Mouse (Mus musculus): ENCODE results near the gene Klhl7. TPM values are rescaled to one million over a fixed set of nuclear protein-coding genes. Genes with fewer than 3 reads are reported as not detected.

Klhl7 gene
- polyA plus RNA-seq, 1 experiment from 2014 or later: 46.4 TPM

GRCm38 (mm10) chr5:24182296-24182734, 81.9 kb downstream of the Klhl7 start:
- Histone ChIP-seq H3K27me3 (ENCODE audit: control insufficient read depth, insufficient read depth, low read length) (no peaks in the 10 kb centered on the region), H3K27ac (ENCODE audit: low read depth, low read length) (no peak overlapping the region), H3K36me3 (ENCODE audit: control insufficient read depth, insufficient read depth, low read length) (peaks cover 43% of the 10 kb centered on the region), H3K9me3 (ENCODE audit: control insufficient read depth, low read length) (peaks cover 4% of the 10 kb centered on the region; the same call in 1 of the 2 replicates), H3K4me3 (ENCODE audit: low read length) (no peak overlapping the region), H3K4me1 (ENCODE audit: control insufficient read depth, insufficient read depth, low read length) (no peaks in the 10 kb centered on the region), H3K9ac (ENCODE audit: low read depth, low read length) (no peak overlapping the region), H3K4me2 (replicated peaks; ENCODE audit: low read depth, low read length) (no peak overlapping the region)
- ATAC-seq (ENCODE audit: low FRiP score, low TSS enrichment): no peak
- 95% methylated on average over 9 of the region's 9 CpGs for WGBS

- Histone ChIP-seq H3K36me3 (ENCODE audit: control insufficient read depth, insufficient read depth, low read length) (peaks cover 41% of the 10 kb centered on the region), H3K4me1 (ENCODE audit: control insufficient read depth, insufficient read depth, low read length) (no peaks in the 10 kb centered on the region), H3K4me3 (ENCODE audit: low read length) (no peak overlapping the region), H3K27ac (ENCODE audit: low read depth, low read length) (no peak overlapping the region), H3K9ac (ENCODE audit: low read depth, low read length) (no peak overlapping the region), H3K9me3 (ENCODE audit: control insufficient read depth, low read length) (peaks cover 4% of the 10 kb centered on the region; the same call in 1 of the 2 replicates), H3K27me3 (ENCODE audit: control insufficient read depth, insufficient read depth, low read length) (no peaks in the 10 kb centered on the region), H3K4me2 (replicated peaks; ENCODE audit: low read depth, low read length) (no peak overlapping the region)
- 93% methylated on average over 6 of the region's 6 CpGs for WGBS
- no peak for ATAC-seq (ENCODE audit: low FRiP score, low TSS enrichment)
Measured at GRCm38 (mm10) chr5:24183096-24183495, 82.7 kb downstream of the Klhl7 start.

GRCm38 (mm10) chr5:24184011-24184410, 83.6 kb downstream of the Klhl7 start:
- Histone ChIP-seq H3K36me3 (ENCODE audit: control insufficient read depth, insufficient read depth, low read length) (peaks cover 40% of the 10 kb centered on the region), H3K27ac (ENCODE audit: low read depth, low read length) (no peak overlapping the region), H3K9ac (ENCODE audit: low read depth, low read length) (no peak overlapping the region), H3K9me3 (ENCODE audit: control insufficient read depth, low read length) (peaks cover 4% of the 10 kb centered on the region; the same call in 1 of the 2 replicates), H3K4me3 (ENCODE audit: low read length) (no peak overlapping the region), H3K27me3 (ENCODE audit: control insufficient read depth, insufficient read depth, low read length) (no peaks in the 10 kb centered on the region), H3K4me1 (ENCODE audit: control insufficient read depth, insufficient read depth, low read length) (no peaks in the 10 kb centered on the region), H3K4me2 (replicated peaks; ENCODE audit: low read depth, low read length) (no peak overlapping the region)
- WGBS: 90% methylated on average over 5 of the region's 5 CpGs
- ATAC-seq (ENCODE audit: low FRiP score, low TSS enrichment): no peak

GRCm38 (mm10) chr5:24188476-24188875, 88.1 kb downstream of the Klhl7 start:
- H3K9me3 ChIP-seq (ENCODE audit: control insufficient read depth, low read length): peaks cover 4% of the 10 kb centered on the region; the same call in 1 of the 2 replicates
- ATAC-seq (ENCODE audit: low FRiP score, low TSS enrichment): no peak
- no peaks in the 10 kb centered on the region for H3K4me1 ChIP-seq (ENCODE audit: control insufficient read depth, insufficient read depth, low read length)
- no peak overlapping the region for H3K4me2 ChIP-seq (replicated peaks; ENCODE audit: low read depth, low read length)
- H3K27ac ChIP-seq (ENCODE audit: low read depth, low read length): no peak overlapping the region
- H3K36me3 ChIP-seq (ENCODE audit: control insufficient read depth, insufficient read depth, low read length): peaks cover 8% of the 10 kb centered on the region
- H3K4me3 ChIP-seq (ENCODE audit: low read length): no peak overlapping the region
- no peaks in the 10 kb centered on the region for H3K27me3 ChIP-seq (ENCODE audit: control insufficient read depth, insufficient read depth, low read length)
- WGBS: 81% methylated on average over 4 of the region's 4 CpGs
- no peak overlapping the region for H3K9ac ChIP-seq (ENCODE audit: low read depth, low read length)

GRCm38 (mm10) chr5:24191821-24192220, 91.4 kb downstream of the Klhl7 start:
- WGBS: 87% methylated on average over 2 of the region's 2 CpGs
- ATAC-seq (ENCODE audit: low FRiP score, low TSS enrichment): no peak
- no peaks in the 10 kb centered on the region for H3K4me1 ChIP-seq (ENCODE audit: control insufficient read depth, insufficient read depth, low read length)
- H3K9me3 ChIP-seq (ENCODE audit: control insufficient read depth, low read length): no peaks in the 10 kb centered on the region
- no peaks in the 10 kb centered on the region for H3K27me3 ChIP-seq (ENCODE audit: control insufficient read depth, insufficient read depth, low read length)
- no peak overlapping the region for H3K4me2 ChIP-seq (replicated peaks; ENCODE audit: low read depth, low read length)
- no peak overlapping the region for H3K4me3 ChIP-seq (ENCODE audit: low read length)
- no peaks in the 10 kb centered on the region for H3K36me3 ChIP-seq (ENCODE audit: control insufficient read depth, insufficient read depth, low read length)
- H3K27ac ChIP-seq (ENCODE audit: low read depth, low read length): no peak overlapping the region
- no peak overlapping the region for H3K9ac ChIP-seq (ENCODE audit: low read depth, low read length)

- WGBS: 93% methylated on average over 4 of the region's 4 CpGs
- H3K4me2 ChIP-seq (replicated peaks; ENCODE audit: low read depth, low read length): no peak overlapping the region
- H3K27ac ChIP-seq (ENCODE audit: low read depth, low read length): no peak overlapping the region
- no peaks in the 10 kb centered on the region for H3K4me1 ChIP-seq (ENCODE audit: control insufficient read depth, insufficient read depth, low read length)
- H3K27me3 ChIP-seq (ENCODE audit: control insufficient read depth, insufficient read depth, low read length): no peaks in the 10 kb centered on the region
- no peak overlapping the region for H3K9ac ChIP-seq (ENCODE audit: low read depth, low read length)
- no peak overlapping the region for H3K4me3 ChIP-seq (ENCODE audit: low read length)
- no peaks in the 10 kb centered on the region for H3K9me3 ChIP-seq (ENCODE audit: control insufficient read depth, low read length)
- no peaks in the 10 kb centered on the region for H3K36me3 ChIP-seq (ENCODE audit: control insufficient read depth, insufficient read depth, low read length)
- no peak for ATAC-seq (ENCODE audit: low FRiP score, low TSS enrichment)
Measured at GRCm38 (mm10) chr5:24201006-24201405, 100.6 kb downstream of the Klhl7 start.

GRCm38 (mm10) chr5:24202492-24202891, 102.1 kb downstream of the Klhl7 start:
- no peak overlapping the region for H3K9ac ChIP-seq (ENCODE audit: low read depth, low read length)
- no peaks in the 10 kb centered on the region for H3K36me3 ChIP-seq (ENCODE audit: control insufficient read depth, insufficient read depth, low read length)
- H3K4me2 ChIP-seq (replicated peaks; ENCODE audit: low read depth, low read length): no peak overlapping the region
- no peak overlapping the region for H3K27ac ChIP-seq (ENCODE audit: low read depth, low read length)
- WGBS: 88% methylated on average over 5 of the region's 5 CpGs
- no peaks in the 10 kb centered on the region for H3K4me1 ChIP-seq (ENCODE audit: control insufficient read depth, insufficient read depth, low read length)
- no peaks in the 10 kb centered on the region for H3K27me3 ChIP-seq (ENCODE audit: control insufficient read depth, insufficient read depth, low read length)
- no peak for ATAC-seq (ENCODE audit: low FRiP score, low TSS enrichment)
- H3K4me3 ChIP-seq (ENCODE audit: low read length): no peak overlapping the region
- no peaks in the 10 kb centered on the region for H3K9me3 ChIP-seq (ENCODE audit: control insufficient read depth, low read length)

- ATAC-seq (ENCODE audit: low FRiP score, low TSS enrichment): no peak
- WGBS: 77% methylated on average over 5 of the region's 5 CpGs
- no peaks in the 10 kb centered on the region for H3K9me3 ChIP-seq (ENCODE audit: control insufficient read depth, low read length)
- no peaks in the 10 kb centered on the region for H3K4me1 ChIP-seq (ENCODE audit: control insufficient read depth, insufficient read depth, low read length)
- no peaks in the 10 kb centered on the region for H3K27me3 ChIP-seq (ENCODE audit: control insufficient read depth, insufficient read depth, low read length)
- no peak overlapping the region for H3K27ac ChIP-seq (ENCODE audit: low read depth, low read length)
- H3K9ac ChIP-seq (ENCODE audit: low read depth, low read length): no peak overlapping the region
- H3K4me2 ChIP-seq (replicated peaks; ENCODE audit: low read depth, low read length): no peak overlapping the region
- no peaks in the 10 kb centered on the region for H3K36me3 ChIP-seq (ENCODE audit: control insufficient read depth, insufficient read depth, low read length)
- H3K4me3 ChIP-seq (ENCODE audit: low read length): no peak overlapping the region
Measured at GRCm38 (mm10) chr5:24203266-24203665, 102.9 kb downstream of the Klhl7 start.

GRCm38 (mm10) chr5:24207965-24208364, 107.6 kb downstream of the Klhl7 start:
- no peak overlapping the region for H3K27ac ChIP-seq (ENCODE audit: low read depth, low read length)
- no peak overlapping the region for H3K9ac ChIP-seq (ENCODE audit: low read depth, low read length)
- no peaks in the 10 kb centered on the region for H3K4me1 ChIP-seq (ENCODE audit: control insufficient read depth, insufficient read depth, low read length)
- no peak for ATAC-seq (ENCODE audit: low FRiP score, low TSS enrichment)
- H3K9me3 ChIP-seq (ENCODE audit: control insufficient read depth, low read length): no peaks in the 10 kb centered on the region
- H3K4me3 ChIP-seq (ENCODE audit: low read length): no peak overlapping the region
- 60% methylated on average over 10 of the region's 10 CpGs for WGBS
- H3K36me3 ChIP-seq (ENCODE audit: control insufficient read depth, insufficient read depth, low read length): no peaks in the 10 kb centered on the region
- no peak overlapping the region for H3K4me2 ChIP-seq (replicated peaks; ENCODE audit: low read depth, low read length)
- H3K27me3 ChIP-seq (ENCODE audit: control insufficient read depth, insufficient read depth, low read length): no peaks in the 10 kb centered on the region

All from kidney, embryonic 14.5 days (tissue).